Mouse (Mus musculus) urinary bladder, postnatal 0 days (tissue): ENCODE measurements around the gene Olfr154. TPM values are rescaled to one million over a fixed set of nuclear protein-coding genes. Genes with fewer than 3 reads are reported as not detected.

ENCODE experiments used
- polyA plus RNA-seq: library from polyadenylated mRNA; unstranded; fragments of >200 nt; fragmentation: Nextera tagmentation; extraction: Ambion mirVana; gene quantifications from 2 replicates; pipeline ENCODE4 v1.2.1, GENCODE M21; 2015

Gene Olfr154
- not detected in 2 replicates for polyA plus RNA-seq

GRCm38 (mm10) chr2:85664355-85664754 is at the start of gene Olfr154:
Gene Olfr154 (minus strand): TSS chr2:85664455.

GRCm38 (mm10) chr2:85689131-85689530 is 24.9 kb upstream of the Olfr154 start, which contains the start of gene Olfr1008:
Gene Olfr1008 (plus strand): TSS chr2:85689431.

GRCm38 (mm10) chr2:85678667-85679066 is 14.4 kb upstream of the Olfr154 start, which contains the start of gene Olfr1006:
Gene Olfr1006 (minus strand): TSS chr2:85678767.

GRCm38 (mm10) chr2:85650604-85651003 is 13.7 kb downstream of the Olfr154 start, which contains the start of gene Olfr1002:
Gene Olfr1002 (minus strand): TSS chr2:85650704.

Other genes starting within 250 kb of the Olfr154 start
- not detected in 2 replicates for gene Olfr993, start 249.6 kb downstream of the Olfr154 start, polyA plus RNA-seq
- gene Olfr994, start 228.0 kb downstream of the Olfr154 start, polyA plus RNA-seq, result not detected in 2 replicates
- gene Olfr995, start 220.8 kb downstream of the Olfr154 start, polyA plus RNA-seq, result not detected in 2 replicates
- not detected in 2 replicates for gene 4833423E24Rik, start 145.4 kb downstream of the Olfr154 start, polyA plus RNA-seq
- gene Olfr996, start 85.2 kb downstream of the Olfr154 start, polyA plus RNA-seq, result not detected in 2 replicates
- gene Olfr998, start 75.5 kb downstream of the Olfr154 start, polyA plus RNA-seq, result not detected in 2 replicates
- not detected in 2 replicates for gene Olfr1000, start 52.6 kb downstream of the Olfr154 start, polyA plus RNA-seq
- gene Olfr1002, start 13.8 kb downstream of the Olfr154 start, polyA plus RNA-seq, result not detected in 2 replicates
- gene Olfr1006, start 14.3 kb upstream of the Olfr154 start, polyA plus RNA-seq, result not detected in 2 replicates
- gene Olfr1008, start 25.0 kb upstream of the Olfr154 start, polyA plus RNA-seq, result not detected in 2 replicates
- not detected in 2 replicates for gene Olfr1009, start 51.0 kb upstream of the Olfr154 start, polyA plus RNA-seq
- not detected in 2 replicates for gene Olfr1012, start 98.3 kb upstream of the Olfr154 start, polyA plus RNA-seq
- not detected in 2 replicates for gene Olfr1013, start 102.6 kb upstream of the Olfr154 start, polyA plus RNA-seq
- gene Olfr1014, start 108.3 kb upstream of the Olfr154 start, polyA plus RNA-seq, result not detected in 2 replicates
- gene Olfr1015, start 117.6 kb upstream of the Olfr154 start, polyA plus RNA-seq, result not detected in 2 replicates
- gene Olfr1016, start 138.1 kb upstream of the Olfr154 start, polyA plus RNA-seq, result not detected in 2 replicates
- not detected in 2 replicates for gene Olfr1018, start 154.0 kb upstream of the Olfr154 start, polyA plus RNA-seq
- gene Olfr1019, start 181.0 kb upstream of the Olfr154 start, polyA plus RNA-seq, result not detected in 2 replicates
- gene Olfr1020, start 182.6 kb upstream of the Olfr154 start, polyA plus RNA-seq, result not detected in 2 replicates
- gene Olfr1022, start 204.1 kb upstream of the Olfr154 start, polyA plus RNA-seq, result not detected in 2 replicates
- not detected in 2 replicates for gene Olfr1023, start 221.2 kb upstream of the Olfr154 start, polyA plus RNA-seq
- not detected in 2 replicates for gene Olfr1024, start 240.6 kb upstream of the Olfr154 start, polyA plus RNA-seq